Mouse (Mus musculus): ENCODE data around the gene Snapc2. TPM values are rescaled to one million over a fixed set of nuclear protein-coding genes. Genes with fewer than 3 reads are reported as not detected.

Snapc2 gene
- polyA plus RNA-seq, 1 experiment from 2014 or later, result 72.2 TPM

GRCm38 (mm10) chr8:4214006-4214980, 38.6 kb upstream of the Snapc2 start:
- H3K27ac ChIP-seq (ENCODE audit: low read depth, low read length), result peak overlapping the region; percentile 50
- peak overlapping the region; percentile 43 for H3K4me3 ChIP-seq (ENCODE audit: low read length)
- peak overlapping the region; percentile 64 for H3K9ac ChIP-seq (ENCODE audit: low read depth, low read length)
- WGBS, result 15% methylated on average over 33 of the region's 33 CpGs
- H3K4me2 ChIP-seq (ENCODE audit: low read length), result peak overlapping the region; percentile 93
- H3K36me3 ChIP-seq (ENCODE audit: control insufficient read depth, insufficient read depth, low read length), result peaks cover 17% of the 10 kb centered on the region
- ATAC-seq, result peak; percentile 1; the same call in 1 of the 2 replicates
- H3K9me3 ChIP-seq (ENCODE audit: control insufficient read depth, low read length), result no peaks in the 10 kb centered on the region; the same call in 1 of the 2 replicates
- H3K27me3 ChIP-seq (replicated peaks; ENCODE audit: control insufficient read depth, insufficient read depth, low read length), result no peaks in the 10 kb centered on the region
- H3K4me1 ChIP-seq (ENCODE audit: control insufficient read depth, insufficient read depth, low read depth, low read length), result peaks cover 35% of the 10 kb centered on the region

- no peaks in the 10 kb centered on the region for H3K27me3 ChIP-seq (replicated peaks; ENCODE audit: control insufficient read depth, insufficient read depth, low read length)
- H3K9me3 ChIP-seq (ENCODE audit: control insufficient read depth, low read length), result no peaks in the 10 kb centered on the region
- H3K4me2 ChIP-seq (ENCODE audit: low read length), result peak overlapping the region; percentile 93
- peaks cover 3% of the 10 kb centered on the region; the same call in 1 of the 2 replicates for H3K36me3 ChIP-seq (ENCODE audit: control insufficient read depth, insufficient read depth, low read length)
- ATAC-seq, result peak; percentile 6
- H3K9ac ChIP-seq (ENCODE audit: low read depth, low read length), result peak overlapping the region; percentile 91
- 3% methylated on average over 18 of the region's 18 CpGs for WGBS
- peak overlapping the region; percentile 60 for H3K4me3 ChIP-seq (ENCODE audit: low read length)
- peaks cover 35% of the 10 kb centered on the region for H3K4me1 ChIP-seq (ENCODE audit: control insufficient read depth, insufficient read depth, low read depth, low read length)
- H3K27ac ChIP-seq (ENCODE audit: low read depth, low read length), result peak overlapping the region; percentile 94
These were observed 36.6 kb upstream of the Snapc2 start for GRCm38 (mm10) chr8:4216296-4216695.

- peaks cover 35% of the 10 kb centered on the region for H3K4me1 ChIP-seq (ENCODE audit: control insufficient read depth, insufficient read depth, low read depth, low read length)
- peak within 1 kb of the TSS; percentile 91 for H3K9ac ChIP-seq (ENCODE audit: low read depth, low read length)
- ATAC-seq, result peak; percentile 89
- no peaks in the 10 kb centered on the region for H3K9me3 ChIP-seq (ENCODE audit: control insufficient read depth, low read length)
- WGBS, result under 1% methylated on average over 44 of the region's 44 CpGs
- peak within 1 kb of the TSS; percentile 93 for H3K4me2 ChIP-seq (ENCODE audit: low read length)
- peak within 1 kb of the TSS; percentile 94 for H3K27ac ChIP-seq (ENCODE audit: low read depth, low read length)
- H3K4me3 ChIP-seq (ENCODE audit: low read length), result peak within 1 kb of the TSS; percentile 60
- no peaks in the 10 kb centered on the region for H3K27me3 ChIP-seq (replicated peaks; ENCODE audit: control insufficient read depth, insufficient read depth, low read length)
- H3K36me3 ChIP-seq (ENCODE audit: control insufficient read depth, insufficient read depth, low read length), result peaks cover 3% of the 10 kb centered on the region; the same call in 1 of the 2 replicates
These were observed 35.9 kb upstream of the Snapc2 start, which contains the start of gene Prr36 for GRCm38 (mm10) chr8:4216791-4217621. Gene Prr36, minus strand, starts transcription at chr8:4217459.

- H3K4me3 ChIP-seq (ENCODE audit: low read length), result no peak overlapping the region
- H3K36me3 ChIP-seq (ENCODE audit: control insufficient read depth, insufficient read depth, low read length), result peaks cover 3% of the 10 kb centered on the region; the same call in 1 of the 2 replicates
- H3K4me1 ChIP-seq (ENCODE audit: control insufficient read depth, insufficient read depth, low read depth, low read length), result peaks cover 18% of the 10 kb centered on the region
- H3K27me3 ChIP-seq (replicated peaks; ENCODE audit: control insufficient read depth, insufficient read depth, low read length), result no peaks in the 10 kb centered on the region
- no peak overlapping the region for H3K9ac ChIP-seq (ENCODE audit: low read depth, low read length)
- no peak overlapping the region for H3K27ac ChIP-seq (ENCODE audit: low read depth, low read length)
- no peak overlapping the region for H3K4me2 ChIP-seq (ENCODE audit: low read length)
- H3K9me3 ChIP-seq (ENCODE audit: control insufficient read depth, low read length), result no peaks in the 10 kb centered on the region
- 83% methylated on average over 3 of the region's 3 CpGs for WGBS
- no peak for ATAC-seq
These were observed 33.3 kb upstream of the Snapc2 start for GRCm38 (mm10) chr8:4219617-4220016.

- Histone ChIP-seq H3K4me1 (ENCODE audit: control insufficient read depth, insufficient read depth, low read depth, low read length) (peaks cover 8% of the 10 kb centered on the region; the same call in 1 of the 2 replicates), H3K27me3 (replicated peaks; ENCODE audit: control insufficient read depth, insufficient read depth, low read length) (peaks cover 9% of the 10 kb centered on the region), H3K36me3 (ENCODE audit: control insufficient read depth, insufficient read depth, low read length) (no peaks in the 10 kb centered on the region), H3K4me3 (ENCODE audit: low read length) (no peak overlapping the region), H3K9ac (ENCODE audit: low read depth, low read length) (no peak overlapping the region), H3K27ac (ENCODE audit: low read depth, low read length) (no peak overlapping the region), H3K4me2 (ENCODE audit: low read length) (no peak overlapping the region), H3K9me3 (ENCODE audit: control insufficient read depth, low read length) (no peaks in the 10 kb centered on the region)
- no peak for ATAC-seq
These were observed 30.8 kb upstream of the Snapc2 start for GRCm38 (mm10) chr8:4222059-4222458.

- Histone ChIP-seq H3K27me3 (replicated peaks; ENCODE audit: control insufficient read depth, insufficient read depth, low read length) (peaks cover 14% of the 10 kb centered on the region), H3K36me3 (ENCODE audit: control insufficient read depth, insufficient read depth, low read length) (no peaks in the 10 kb centered on the region), H3K27ac (ENCODE audit: low read depth, low read length) (no peak overlapping the region), H3K9me3 (ENCODE audit: control insufficient read depth, low read length) (no peaks in the 10 kb centered on the region), H3K4me3 (ENCODE audit: low read length) (no peak overlapping the region), H3K4me2 (ENCODE audit: low read length) (peak overlapping the region; percentile 47), H3K4me1 (ENCODE audit: control insufficient read depth, insufficient read depth, low read depth, low read length) (peaks cover 2% of the 10 kb centered on the region; the same call in 1 of the 2 replicates), H3K9ac (ENCODE audit: low read depth, low read length) (no peak overlapping the region)
- peak; percentile 27; the same call in 1 of the 2 replicates for ATAC-seq
- WGBS, result 30% methylated on average over 4 of the region's 4 CpGs
These were observed 26.6 kb upstream of the Snapc2 start for GRCm38 (mm10) chr8:4226323-4226722.

GRCm38 (mm10) chr8:4226739-4227347, 26.0 kb upstream of the Snapc2 start, which contains the start of gene Lrrc8e:
Gene Lrrc8e, plus strand, starts transcription at chr8:4226827.
- no peak within 1 kb of the TSS for H3K4me3 ChIP-seq (ENCODE audit: low read length)
- no peak within 1 kb of the TSS for H3K9ac ChIP-seq (ENCODE audit: low read depth, low read length)
- no peak within 1 kb of the TSS for H3K27ac ChIP-seq (ENCODE audit: low read depth, low read length)
- peaks cover 2% of the 10 kb centered on the region; the same call in 1 of the 2 replicates for H3K4me1 ChIP-seq (ENCODE audit: control insufficient read depth, insufficient read depth, low read depth, low read length)
- WGBS, result 6% methylated on average over 32 of the region's 33 CpGs
- H3K36me3 ChIP-seq (ENCODE audit: control insufficient read depth, insufficient read depth, low read length), result no peaks in the 10 kb centered on the region
- H3K4me2 ChIP-seq (ENCODE audit: low read length), result peak within 1 kb of the TSS; percentile 47
- no peaks in the 10 kb centered on the region for H3K9me3 ChIP-seq (ENCODE audit: control insufficient read depth, low read length)
- peak; percentile 51; the same call in 1 of the 2 replicates for ATAC-seq
- H3K27me3 ChIP-seq (replicated peaks; ENCODE audit: control insufficient read depth, insufficient read depth, low read length), result peaks cover 14% of the 10 kb centered on the region

- WGBS, result 89% methylated on average over 4 of the region's 4 CpGs
- peaks cover 14% of the 10 kb centered on the region for H3K27me3 ChIP-seq (replicated peaks; ENCODE audit: control insufficient read depth, insufficient read depth, low read length)
These were observed 25.0 kb upstream of the Snapc2 start for GRCm38 (mm10) chr8:4227919-4228318.

More at GRCm38 (mm10) chr8:4227919-4228318, 25.0 kb upstream of the Snapc2 start:
- H3K4me3 ChIP-seq (ENCODE audit: low read length), result no peak overlapping the region
- no peak for ATAC-seq
- no peak overlapping the region for H3K9ac ChIP-seq (ENCODE audit: low read depth, low read length)
- no peaks in the 10 kb centered on the region for H3K36me3 ChIP-seq (ENCODE audit: control insufficient read depth, insufficient read depth, low read length)
- H3K27ac ChIP-seq (ENCODE audit: low read depth, low read length), result no peak overlapping the region
- peaks cover 2% of the 10 kb centered on the region; the same call in 1 of the 2 replicates for H3K4me1 ChIP-seq (ENCODE audit: control insufficient read depth, insufficient read depth, low read depth, low read length)
- no peak overlapping the region for H3K4me2 ChIP-seq (ENCODE audit: low read length)
- no peaks in the 10 kb centered on the region for H3K9me3 ChIP-seq (ENCODE audit: control insufficient read depth, low read length)
